Mouse (Mus musculus) kidney, adult 2 months (tissue): ENCODE measurements around the gene Synj1. TPM values are rescaled to one million over a fixed set of nuclear protein-coding genes. Genes with fewer than 3 reads are reported as not detected.

Experiments used
- DNase-seq: peaks from one replicate; pipeline ENCODE4 v3.0.0; 2021
- H3K27ac ChIP-seq: fragments of 200-500 bp; 2 replicates; pipeline ENCODE4 v1.5.1; 2012; ENCODE audit warnings: low read depth, low read length, control low read depth, inconsistent platforms; ENCODE audit not compliant: insufficient read depth
- H3K27me3 ChIP-seq: fragments of 200-500 bp; replicated peaks from 2 replicates; pipeline ENCODE4 v1.6.1; 2012; ENCODE audit warnings: mild to moderate bottlenecking, moderate library complexity, low read length, inconsistent platforms; ENCODE audit not compliant: control insufficient read depth, insufficient read depth
- H3K36me3 ChIP-seq: fragments of 200-500 bp; 2 replicates; pipeline ENCODE4 v1.6.1; 2012; ENCODE audit warnings: mild to moderate bottlenecking, moderate library complexity, low read length, inconsistent platforms; ENCODE audit not compliant: control insufficient read depth, insufficient read depth
- H3K4me1 ChIP-seq: fragments of 200-500 bp; 2 replicates; pipeline ENCODE4 v1.6.1; 2011; ENCODE audit warnings: low read length; ENCODE audit not compliant: control insufficient read depth, insufficient read depth
- H3K4me3 ChIP-seq: fragments of 200-500 bp; 2 replicates; pipeline ENCODE4 v1.5.1; 2011; ENCODE audit warnings: mild to moderate bottlenecking, low read depth, low read length, control low read depth; ENCODE audit not compliant: insufficient read depth
- CTCF ChIP-seq: fragments of 200-500 bp; conservative IDR thresholded peaks from 2 replicates; pipeline ENCODE4 v1.5.1; 2011; ENCODE audit warnings: low read depth, mild to moderate bottlenecking, control low read depth, low read length, moderate library complexity, mixed read lengths; ENCODE audit not compliant: insufficient read depth, insufficient read length
- POLR2A ChIP-seq: fragments of 200-500 bp; IDR thresholded peaks from one replicate; pipeline ENCODE4 v1.6.1; 2011; ENCODE audit warnings: low read depth, low read length, control low read depth
- WGBS: fragments of 180-500 bp; shearing (Covaris S2); methylation state at CpG from one replicate; pipeline ENCODE4 v1.1.7; 2018; 5-methylcytosine and 5-hydroxymethylcytosine counted together
- polyA plus RNA-seq: library from polyadenylated mRNA; depleted of rRNA; stranded (reverse); fragments of >200 nt; gene quantifications from 2 replicates; pipeline ENCODE4 v1.2.3, GENCODE M21; 2012

Synj1 gene
- polyA plus RNA-seq, 1 experiment = 24.8 TPM

DNA sequence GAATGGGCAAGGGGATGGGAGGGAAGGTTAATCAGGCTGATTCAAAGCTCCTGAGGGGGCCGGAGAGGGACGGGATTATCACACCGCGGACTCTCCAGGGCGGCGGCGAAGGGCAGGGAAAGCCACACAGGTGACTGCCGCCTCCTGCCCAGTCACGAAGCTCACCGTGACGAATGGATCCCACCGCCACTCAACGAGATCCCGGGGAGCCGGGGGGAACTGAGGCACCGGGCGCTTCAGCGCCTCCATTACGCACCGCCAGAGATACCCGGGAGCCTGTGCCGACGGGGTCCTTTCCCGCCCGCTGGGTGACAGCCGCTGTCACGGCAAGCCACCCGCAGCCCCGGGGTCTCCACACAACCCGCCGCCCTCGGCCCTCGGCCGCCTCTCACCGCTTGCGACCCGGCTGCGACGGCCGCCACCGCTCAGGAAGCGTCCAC lies 507 bp downstream of the Synj1 start:
- no peaks in the 10 kb centered on the region; the same call in 1 of the 2 replicates for H3K4me1 ChIP-seq
- WGBS = under 1% methylated on average over 42 of the region's 42 CpGs
- TF ChIP-seq CTCF (no peak), POLR2A (no peak)
- peak overlapping the region; percentile 93 for H3K27ac ChIP-seq
- no peaks in the 10 kb centered on the region for H3K36me3 ChIP-seq
- no peak for DNase-seq
- peak overlapping the region; percentile 86 for H3K4me3 ChIP-seq
- H3K27me3 ChIP-seq = no peaks in the 10 kb centered on the region

DNA sequence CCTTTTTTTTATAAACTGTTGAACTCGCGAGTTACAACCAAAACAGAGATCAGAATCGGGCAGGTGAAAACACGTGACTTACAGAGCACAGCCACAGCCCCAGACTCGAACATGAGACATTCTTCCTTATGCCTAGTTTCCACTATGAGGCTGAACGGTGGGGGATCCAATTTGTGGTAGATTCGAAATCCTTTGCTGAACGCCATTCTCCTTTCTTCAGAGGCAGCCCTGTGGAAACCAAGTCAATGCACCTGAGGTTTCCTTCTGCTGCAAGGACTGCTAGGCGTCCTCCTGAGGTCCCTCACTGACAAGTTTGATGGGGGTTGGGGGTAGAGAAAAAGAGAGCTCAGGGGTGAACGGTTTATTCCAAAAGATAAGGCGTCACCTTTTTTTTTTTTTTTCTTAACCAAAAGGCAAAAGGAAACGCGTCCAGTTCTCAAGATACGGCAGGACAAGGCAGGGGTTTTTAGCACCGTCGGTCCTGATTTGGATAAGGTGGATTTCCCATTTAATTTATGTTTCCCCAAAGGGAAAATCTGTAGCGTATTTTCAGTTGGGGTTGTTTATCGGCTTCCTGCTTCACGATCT lies 1.1 kb downstream of the Synj1 start:
- DNase-seq = peak; percentile 35
- Histone ChIP-seq H3K4me3 (peak overlapping the region; percentile 86), H3K27ac (peak overlapping the region; percentile 93), H3K4me1 (peaks cover 2% of the 10 kb centered on the region; the same call in 1 of the 2 replicates), H3K36me3 (no peaks in the 10 kb centered on the region), H3K27me3 (no peaks in the 10 kb centered on the region)
- TF ChIP-seq CTCF (no peak), POLR2A (no peak)
- WGBS = 2% methylated on average over 19 of the region's 19 CpGs

DNA sequence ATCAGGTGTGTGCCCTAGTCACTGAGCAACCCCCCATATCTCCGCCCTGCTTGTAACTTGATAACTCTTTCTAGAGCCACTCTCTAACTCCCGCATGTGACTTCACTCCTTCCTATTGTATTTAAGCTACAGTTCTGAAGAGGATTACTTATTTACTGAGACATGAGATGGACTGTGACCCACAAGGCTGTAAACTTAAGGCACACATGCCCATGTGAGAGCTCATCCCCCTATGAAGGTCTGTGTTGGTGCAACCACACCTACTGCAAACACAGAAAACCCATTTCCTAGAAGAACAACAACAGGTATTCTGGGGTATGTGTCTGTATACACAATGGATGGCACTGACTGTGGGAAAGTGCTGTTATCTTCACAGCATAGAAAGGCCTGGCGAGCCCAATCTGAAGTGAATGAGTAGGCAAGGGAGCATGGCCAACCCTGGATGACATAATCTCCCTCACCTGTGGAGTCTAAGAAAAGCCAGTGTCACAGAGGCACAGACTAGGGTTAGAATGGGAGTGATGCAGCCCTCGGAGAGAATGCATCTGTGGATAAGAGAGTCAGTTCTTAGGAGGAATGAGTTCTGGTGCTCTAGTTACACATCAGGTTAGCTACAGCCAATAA lies 6.1 kb downstream of the Synj1 start:
- 72% methylated on average over 4 of the region's 4 CpGs for WGBS
- Histone ChIP-seq H3K36me3 (no peaks in the 10 kb centered on the region), H3K4me1 (peaks cover 8% of the 10 kb centered on the region), H3K27me3 (no peaks in the 10 kb centered on the region), H3K27ac (no peak overlapping the region), H3K4me3 (no peak overlapping the region)
- TF ChIP-seq CTCF = no peak
- peak; percentile 33 for DNase-seq

DNA sequence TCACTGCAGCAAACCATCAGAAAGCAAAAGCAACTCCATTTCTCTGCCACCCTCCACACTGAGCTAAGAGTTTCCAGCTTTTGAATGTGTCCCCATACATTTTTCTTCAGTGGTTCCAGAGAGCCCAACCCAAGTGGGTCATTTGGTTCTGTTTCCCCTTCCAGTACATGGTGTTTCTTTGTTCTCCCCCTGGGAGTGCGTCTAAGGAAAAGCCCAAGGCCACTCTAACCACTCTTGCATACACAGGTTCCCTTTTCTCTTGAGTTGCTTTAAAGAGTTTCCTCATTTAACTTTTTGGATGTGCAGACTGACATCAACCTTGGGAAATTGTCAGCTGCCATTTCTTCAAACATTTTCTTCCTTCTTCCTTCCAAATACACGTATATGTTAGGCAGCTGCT lies 10.0 kb downstream of the Synj1 start:
- Histone ChIP-seq H3K4me3 (no peak overlapping the region), H3K36me3 (no peaks in the 10 kb centered on the region), H3K4me1 (peaks cover 22% of the 10 kb centered on the region), H3K27me3 (no peaks in the 10 kb centered on the region), H3K27ac (no peak overlapping the region)
- no peak for TF ChIP-seq POLR2A
- TF ChIP-seq CTCF = no peak
- no peak for DNase-seq
- 84% methylated on average over 2 of the region's 2 CpGs for WGBS

DNA sequence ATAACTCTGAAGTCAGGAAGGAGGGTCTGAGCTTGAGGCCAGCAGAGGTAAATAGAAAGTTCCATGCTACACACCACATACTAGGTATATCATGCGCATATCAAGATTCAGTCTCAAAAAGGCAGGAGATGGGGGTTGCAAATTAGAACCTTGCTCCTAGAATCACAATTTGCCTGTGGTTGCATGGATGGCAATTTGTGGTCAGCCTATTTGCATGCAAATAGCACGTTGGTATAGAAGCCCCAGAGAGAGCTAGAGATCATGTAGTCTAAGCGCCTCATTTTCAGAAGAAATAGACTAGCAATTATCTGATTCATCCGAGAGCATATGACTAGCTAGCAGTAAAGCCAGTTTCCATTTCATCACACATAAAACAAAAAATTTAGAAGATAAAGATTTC lies 11.3 kb downstream of the Synj1 start:
- Histone ChIP-seq H3K36me3 (no peaks in the 10 kb centered on the region), H3K27ac (no peak overlapping the region), H3K4me1 (peaks cover 22% of the 10 kb centered on the region), H3K27me3 (no peaks in the 10 kb centered on the region), H3K4me3 (no peak overlapping the region)
- no peak for DNase-seq
- 84% methylated on average over 4 of the region's 4 CpGs for WGBS
- TF ChIP-seq POLR2A = no peak
- no peak for TF ChIP-seq CTCF

DNA sequence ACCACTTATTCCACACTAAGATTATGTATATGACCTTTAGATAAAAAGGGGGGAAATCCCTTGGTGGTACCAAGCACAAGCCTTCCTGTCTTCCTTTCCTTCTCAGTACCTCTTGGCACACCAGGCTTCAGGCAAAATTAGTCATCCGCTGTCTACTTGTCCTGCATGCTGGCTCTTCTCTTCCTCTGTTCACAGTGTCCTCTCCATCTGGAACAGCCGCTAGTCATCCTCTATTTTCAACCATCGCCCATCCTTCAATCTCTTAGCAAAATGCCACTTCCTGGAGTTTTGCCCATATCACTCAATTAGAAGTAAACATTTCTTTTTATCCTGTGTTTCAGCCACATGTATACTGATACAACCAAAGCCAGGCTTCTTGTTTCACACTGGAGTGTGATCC lies 13.3 kb downstream of the Synj1 start:
- no peak for DNase-seq
- H3K27ac ChIP-seq = peak overlapping the region; percentile 45
- no peaks in the 10 kb centered on the region for H3K36me3 ChIP-seq
- TF ChIP-seq CTCF = no peak
- no peak for TF ChIP-seq POLR2A
- WGBS = 70% methylated on average over 3 of the region's 3 CpGs
- no peaks in the 10 kb centered on the region for H3K27me3 ChIP-seq
- H3K4me3 ChIP-seq = no peak overlapping the region
- H3K4me1 ChIP-seq = peaks cover 22% of the 10 kb centered on the region

DNA sequence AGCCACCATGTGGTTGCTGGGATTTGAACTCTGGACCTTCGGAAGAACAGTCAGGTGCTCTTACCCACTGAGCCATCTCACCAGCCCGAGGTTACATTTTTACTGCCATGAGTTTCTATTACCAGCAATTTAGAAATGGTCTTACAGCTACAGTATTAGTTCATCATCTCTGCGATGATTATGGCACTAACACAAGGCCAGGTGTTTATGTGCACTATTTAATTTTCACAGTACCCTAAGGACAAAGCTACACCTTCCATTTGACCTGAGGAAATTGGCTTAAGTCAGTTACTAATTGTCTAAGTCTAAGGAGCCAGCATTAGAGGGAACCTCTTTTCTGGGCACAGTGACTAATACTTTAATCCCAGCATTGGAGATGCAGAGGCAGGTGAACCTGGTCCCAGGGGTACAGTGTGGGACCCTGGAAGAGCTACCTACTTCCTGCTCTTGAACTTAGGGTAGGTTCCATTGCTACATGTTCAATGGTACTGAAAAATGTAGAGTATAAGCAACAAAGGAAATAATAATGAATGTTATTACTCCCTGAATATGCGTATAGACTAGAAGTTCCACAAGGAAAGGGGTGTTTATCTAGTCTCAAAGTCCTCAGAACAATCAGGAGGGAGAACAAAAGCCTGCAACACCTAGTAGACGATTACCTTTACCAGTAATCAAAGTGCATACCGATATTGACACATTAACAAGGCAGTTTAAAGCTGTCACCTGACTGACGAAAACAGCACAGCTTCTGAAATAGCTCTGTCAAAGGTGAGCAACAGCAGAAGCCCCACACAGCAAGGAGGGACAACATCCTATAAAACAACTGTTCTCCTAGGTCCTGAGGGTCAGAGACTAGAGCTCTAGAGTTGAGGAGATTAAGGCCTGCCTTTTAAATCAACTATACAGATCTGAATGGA lies 14.5 kb downstream of the Synj1 start:
- peaks cover 22% of the 10 kb centered on the region for H3K4me1 ChIP-seq
- no peaks in the 10 kb centered on the region for H3K27me3 ChIP-seq
- H3K4me3 ChIP-seq = no peak overlapping the region
- no peak for TF ChIP-seq POLR2A
- no peak for TF ChIP-seq CTCF
- peak; percentile 35 for DNase-seq
- no peaks in the 10 kb centered on the region; the same call in 1 of the 2 replicates for H3K36me3 ChIP-seq
- WGBS = 51% methylated on average over 7 of the region's 7 CpGs
- peak overlapping the region; percentile 78 for H3K27ac ChIP-seq
